Mouse (Mus musculus) lung, embryonic 14.5 days (tissue): Measurements from ENCODE around the gene Eif3i. TPM values are rescaled to one million over a fixed set of nuclear protein-coding genes. Genes with fewer than 3 reads are reported as not detected.
A peak's percentile ranks its signal among the peaks of the same experiment; 100 is the strongest.

ENCODE experiments used
- ATAC-seq: fragments of 200-750 bp; cut with Nextera tagmentation; 2 replicates; pipeline ENCODE4 v1.8.0; 2017; ENCODE audit warnings: mild to moderate bottlenecking, moderate TSS enrichment, moderate library complexity; ENCODE audit not compliant: insufficient read depth
- DNase-seq: peaks from one replicate; pipeline ENCODE4 v3.0.0-alpha.2; 2015
- H3K27ac ChIP-seq: fragments of 300-500 bp; sonication (generic); 2 replicates; pipeline ENCODE4 v1.5.1; 2014; ENCODE audit warnings: low read depth, mild to moderate bottlenecking, moderate library complexity
- H3K27me3 ChIP-seq: fragments of 300-500 bp; sonication (generic); 2 replicates; pipeline ENCODE4 v1.6.1; 2014; ENCODE audit warnings: low read length, control low read depth; ENCODE audit not compliant: insufficient read depth
- H3K36me3 ChIP-seq: fragments of 300-500 bp; sonication (generic); 2 replicates; pipeline ENCODE4 v1.6.1; 2014; ENCODE audit warnings: control low read depth; ENCODE audit not compliant: insufficient read depth
- H3K4me1 ChIP-seq: fragments of 300-500 bp; sonication (generic); 2 replicates; pipeline ENCODE4 v1.6.1; 2014; ENCODE audit warnings: antibody characterized with exemption, control low read depth; ENCODE audit not compliant: insufficient read depth
- H3K4me2 ChIP-seq: fragments of 300-500 bp; sonication (generic); 2 replicates; pipeline ENCODE4 v1.6.1; 2014; ENCODE audit warnings: mild to moderate bottlenecking
- H3K4me3 ChIP-seq: fragments of 300-500 bp; sonication (generic); 2 replicates; pipeline ENCODE4 v1.5.1; 2014; ENCODE audit warnings: low read depth, low read length
- H3K9ac ChIP-seq: fragments of 300-500 bp; sonication (generic); 2 replicates; pipeline ENCODE4 v1.6.1; 2014
- H3K9me3 ChIP-seq: fragments of 300-500 bp; sonication (generic); 2 replicates; pipeline ENCODE4 v1.6.1; 2016; ENCODE audit warnings: low read depth, low read length, control low read depth
- CTCF ChIP-seq: IDR thresholded peaks from 2 replicates; pipeline ENCODE4 v1.5.1; 2016; ENCODE audit warnings: antibody characterized with exemption, low read depth
- WGBS: fragments of 180-500 bp; shearing (Covaris S2); extraction: QIAGEN DNeasy Blood & Tissue Kit; methylation state at CpG from one replicate; pipeline ENCODE4 v1.1.7; 2014; 5-methylcytosine and 5-hydroxymethylcytosine counted together
- polyA plus RNA-seq: library from polyadenylated mRNA; unstranded; fragments of >200 nt; fragmentation: Nextera tagmentation; extraction: Ambion mirVana; gene quantifications from 2 replicates; pipeline ENCODE4 v1.2.1, GENCODE M21; 2014

Gene Eif3i
- polyA plus RNA-seq, 1 experiment from 2014 or later = 316 TPM

- no peak for TF ChIP-seq CTCF
- no peak overlapping the region for H3K27ac ChIP-seq
- H3K4me2 ChIP-seq = no peak overlapping the region
- H3K27me3 ChIP-seq = no peaks in the 10 kb centered on the region
- 68% methylated on average over 4 of the region's 4 CpGs for WGBS
- H3K36me3 ChIP-seq = peaks cover 36% of the 10 kb centered on the region
- no peak overlapping the region for H3K4me3 ChIP-seq
- ATAC-seq = no peak
- H3K9me3 ChIP-seq = no peaks in the 10 kb centered on the region
- DNase-seq = no peak
- no peaks in the 10 kb centered on the region for H3K4me1 ChIP-seq
- no peak overlapping the region for H3K9ac ChIP-seq
Measured at GRCm38 (mm10) chr4:129610026-129610425, 9.6 kb upstream of the Eif3i start.

- Histone ChIP-seq H3K27me3 (no peaks in the 10 kb centered on the region), H3K4me3 (no peak overlapping the region), H3K9ac (no peak overlapping the region), H3K4me1 (no peaks in the 10 kb centered on the region), H3K27ac (no peak overlapping the region), H3K36me3 (peaks cover 41% of the 10 kb centered on the region), H3K4me2 (no peak overlapping the region), H3K9me3 (no peaks in the 10 kb centered on the region)
- ATAC-seq = 0 out of 2 replicates have a peak, but pooled peaks have one; percentile 22
- no peak for TF ChIP-seq CTCF
- DNase-seq = no peak
- WGBS = 72% methylated on average over 12 of the region's 12 CpGs
Measured at GRCm38 (mm10) chr4:129609139-129609631, 8.7 kb upstream of the Eif3i start.

- Histone ChIP-seq H3K4me2 (no peak overlapping the region), H3K4me1 (no peaks in the 10 kb centered on the region), H3K9ac (0 out of 2 replicates have a peak overlapping the region, but pooled peaks have one; percentile 2), H3K27me3 (no peaks in the 10 kb centered on the region), H3K9me3 (no peaks in the 10 kb centered on the region), H3K4me3 (no peak overlapping the region), H3K36me3 (peaks cover 48% of the 10 kb centered on the region), H3K27ac (no peak overlapping the region)
- DNase-seq (peak; percentile 94), ATAC-seq (peak; percentile 76)
- WGBS = 38% methylated on average over 7 of the region's 7 CpGs
- TF ChIP-seq CTCF = peak; percentile 94
Measured at GRCm38 (mm10) chr4:129608426-129609025, 8.1 kb upstream of the Eif3i start.

- no peak overlapping the region for H3K27ac ChIP-seq
- no peak for ATAC-seq
- WGBS = 77% methylated on average over 4 of the region's 4 CpGs
Measured at GRCm38 (mm10) chr4:129588865-129589264, 11.6 kb downstream of the Eif3i start.

GRCm38 (mm10) chr4:129586943-129587342, 13.5 kb downstream of the Eif3i start:
- H3K9me3 ChIP-seq = no peaks in the 10 kb centered on the region
- TF ChIP-seq CTCF = no peak
- H3K4me2 ChIP-seq = no peak overlapping the region
- DNase-seq (no peak), ATAC-seq (no peak)
- H3K4me3 ChIP-seq = no peak overlapping the region
- peaks cover 16% of the 10 kb centered on the region for H3K36me3 ChIP-seq
- no peaks in the 10 kb centered on the region for H3K27me3 ChIP-seq
- no peak overlapping the region for H3K9ac ChIP-seq
- H3K4me1 ChIP-seq = no peaks in the 10 kb centered on the region
- 33% methylated on average over 1 of the region's 1 CpGs for WGBS
- no peak overlapping the region for H3K27ac ChIP-seq

More at GRCm38 (mm10) chr4:129588865-129589264, 11.6 kb downstream of the Eif3i start:
- Histone ChIP-seq H3K36me3 (peaks cover 34% of the 10 kb centered on the region), H3K27me3 (no peaks in the 10 kb centered on the region), H3K4me1 (no peaks in the 10 kb centered on the region), H3K4me3 (no peak overlapping the region), H3K9ac (no peak overlapping the region), H3K4me2 (no peak overlapping the region), H3K9me3 (no peaks in the 10 kb centered on the region)
- TF ChIP-seq CTCF = no peak
- no peak for DNase-seq

- Histone ChIP-seq H3K27ac (no peak overlapping the region), H3K27me3 (no peaks in the 10 kb centered on the region), H3K9ac (no peak overlapping the region), H3K4me2 (peak overlapping the region; percentile 85), H3K9me3 (no peaks in the 10 kb centered on the region), H3K4me3 (peak overlapping the region; percentile 44; the same call in 1 of the 2 replicates), H3K4me1 (no peaks in the 10 kb centered on the region), H3K36me3 (peaks cover 4% of the 10 kb centered on the region)
- no peak for TF ChIP-seq CTCF
- DNase-seq (no peak), ATAC-seq (peak; percentile 42; the same call in 1 of the 2 replicates)
- 72% methylated on average over 9 of the region's 9 CpGs for WGBS
Measured at GRCm38 (mm10) chr4:129585773-129586172, 14.7 kb downstream of the Eif3i start.

GRCm38 (mm10) chr4:129584884-129585608, 15.4 kb downstream of the Eif3i start:
- peak; percentile 83 for ATAC-seq

More at GRCm38 (mm10) chr4:129584884-129585608, 15.4 kb downstream of the Eif3i start:
- Histone ChIP-seq H3K36me3 (no peaks in the 10 kb centered on the region), H3K4me2 (peak overlapping the region; percentile 85), H3K27me3 (no peaks in the 10 kb centered on the region), H3K4me3 (peak overlapping the region; percentile 44), H3K27ac (peak overlapping the region; percentile 65), H3K4me1 (no peaks in the 10 kb centered on the region), H3K9ac (peak overlapping the region; percentile 58), H3K9me3 (no peaks in the 10 kb centered on the region)
- peak; percentile 91 for DNase-seq
- TF ChIP-seq CTCF = peak; percentile 72
- WGBS = 2% methylated on average over 36 of the region's 36 CpGs
